Mouse (Mus musculus): Measurements from ENCODE around the gene Arnt2. TPM values are rescaled to one million over a fixed set of nuclear protein-coding genes. Genes with fewer than 3 reads are reported as not detected.
A peak's percentile ranks its signal among the peaks of the same experiment; 100 is the strongest.

Gene Arnt2
- polyA plus RNA-seq, 1 experiment from 2014 or later: 0.16 TPM

DNA sequence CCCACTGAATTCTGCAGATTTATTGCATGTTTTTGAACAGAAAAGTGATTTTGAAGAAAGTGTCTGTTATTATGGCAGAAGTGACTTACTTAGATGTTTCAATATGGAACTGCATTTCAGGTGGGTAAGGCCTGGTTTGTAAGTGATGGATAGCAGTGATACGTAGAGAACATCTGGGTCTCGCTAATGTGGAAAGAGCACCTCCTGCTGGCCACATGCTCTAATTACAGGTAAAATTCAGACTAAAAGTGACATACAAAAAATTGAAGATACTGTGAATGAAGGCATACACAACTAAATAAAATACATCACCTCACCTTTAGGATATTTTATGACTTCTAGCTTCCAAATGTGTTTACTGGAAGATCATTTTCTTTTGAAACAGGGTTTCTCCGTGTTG lies 66.8 kb downstream of the Arnt2 start:
- H3K4me3 ChIP-seq (ENCODE audit: inconsistent target): no peak overlapping the region
- WGBS (ENCODE audit: missing documents): 97% methylated on average over 3 of the region's 3 CpGs
- no peak overlapping the region for H3K27ac ChIP-seq
- no peaks in the 10 kb centered on the region for H3K36me3 ChIP-seq (ENCODE audit: inconsistent target)
- H3K79me2 ChIP-seq (ENCODE audit: inconsistent target): no peaks in the 10 kb centered on the region

DNA sequence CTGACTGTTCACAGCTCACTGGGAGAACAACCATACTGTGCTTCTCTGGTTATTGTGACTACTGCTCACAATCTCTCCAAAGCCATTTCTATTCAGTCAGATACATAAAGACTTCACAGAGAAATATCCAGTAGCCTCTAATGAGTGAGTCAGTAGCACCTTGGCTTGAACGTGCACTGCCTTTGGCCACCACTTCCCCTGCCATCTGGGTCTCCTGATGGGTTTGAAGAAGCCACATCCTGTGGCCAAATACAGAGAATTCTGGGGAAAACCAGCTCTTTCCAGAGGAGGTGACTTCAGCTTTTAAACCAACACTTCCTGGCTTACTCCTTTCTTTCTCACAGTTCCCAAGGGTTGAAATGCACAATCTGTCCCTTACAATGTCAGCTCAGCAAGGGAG lies 69.0 kb downstream of the Arnt2 start:
- no peaks in the 10 kb centered on the region for H3K79me2 ChIP-seq (ENCODE audit: inconsistent target)
- 0% methylated on average over 1 of the region's 1 CpGs for WGBS (ENCODE audit: missing documents)
- no peaks in the 10 kb centered on the region for H3K36me3 ChIP-seq (ENCODE audit: inconsistent target)
- no peak overlapping the region for H3K27ac ChIP-seq
- no peak overlapping the region for H3K4me3 ChIP-seq (ENCODE audit: inconsistent target)

DNA sequence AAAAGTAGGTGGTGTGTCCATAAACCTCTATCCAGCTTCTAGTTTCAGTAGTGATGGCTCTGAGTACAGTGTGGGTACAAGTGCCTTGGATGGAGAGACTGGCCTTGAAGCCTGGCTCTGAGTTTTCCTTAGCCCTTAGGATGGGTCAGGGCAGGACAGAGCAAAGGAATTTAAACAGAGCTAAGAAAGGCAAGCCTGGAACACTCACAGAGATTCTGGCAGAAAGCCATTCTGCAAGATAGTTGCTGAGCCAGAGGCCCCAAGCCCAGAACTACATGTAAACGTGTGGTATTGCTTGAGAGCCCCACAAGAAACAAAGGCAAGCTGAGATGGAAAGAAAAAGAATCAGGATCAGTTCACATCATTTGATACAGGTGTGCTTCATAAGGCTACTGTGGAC lies 70.8 kb downstream of the Arnt2 start:
- H3K27ac ChIP-seq: no peak overlapping the region
- no peaks in the 10 kb centered on the region for H3K36me3 ChIP-seq (ENCODE audit: inconsistent target)
- no peaks in the 10 kb centered on the region for H3K79me2 ChIP-seq (ENCODE audit: inconsistent target)
- H3K4me3 ChIP-seq (ENCODE audit: inconsistent target): no peak overlapping the region
- WGBS (ENCODE audit: missing documents): 70% methylated on average over 1 of the region's 1 CpGs

DNA sequence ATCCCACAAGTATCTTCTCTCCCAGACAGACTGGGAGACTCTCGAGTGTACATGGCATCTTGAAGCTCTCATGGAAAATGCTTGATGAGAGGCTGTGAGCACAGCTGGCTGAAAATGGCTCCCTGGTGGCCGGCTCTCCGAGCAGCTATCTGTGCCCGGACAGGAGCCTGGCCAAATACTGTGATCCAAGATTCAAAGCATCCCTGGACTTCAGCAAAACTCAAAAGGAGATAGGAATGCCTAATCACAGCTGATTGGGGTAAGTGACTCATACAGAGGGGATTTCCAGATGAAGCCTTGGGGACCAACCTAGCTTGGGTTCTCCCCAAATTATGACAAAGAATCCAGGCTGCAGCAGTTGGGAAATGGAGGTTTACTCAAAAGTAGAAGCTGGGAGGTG lies 72.2 kb downstream of the Arnt2 start:
- no peak overlapping the region for H3K4me3 ChIP-seq (ENCODE audit: inconsistent target)
- 90% methylated on average over 4 of the region's 4 CpGs for WGBS (ENCODE audit: missing documents)
- H3K27ac ChIP-seq: no peak overlapping the region
- H3K36me3 ChIP-seq (ENCODE audit: inconsistent target): no peaks in the 10 kb centered on the region
- H3K79me2 ChIP-seq (ENCODE audit: inconsistent target): no peaks in the 10 kb centered on the region

DNA sequence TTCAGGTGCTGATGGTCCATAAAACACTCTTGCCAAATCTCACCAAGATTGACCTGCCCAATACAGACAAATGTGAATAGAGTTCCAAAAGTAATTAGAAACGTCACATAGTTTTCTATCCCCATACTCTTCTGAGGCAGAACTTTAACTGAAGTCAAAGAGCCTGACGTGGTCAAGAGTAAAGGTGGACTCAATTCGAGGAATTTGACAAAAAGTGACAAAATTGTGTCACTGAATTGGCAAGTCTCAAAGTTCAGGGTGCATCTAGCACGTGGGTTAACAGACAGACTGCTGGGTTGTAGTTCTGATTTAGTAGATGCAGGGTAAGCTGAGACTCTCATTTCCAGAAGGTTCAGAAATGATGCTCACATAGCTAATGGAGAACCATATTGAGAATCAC lies 73.1 kb downstream of the Arnt2 start:
- H3K4me3 ChIP-seq (ENCODE audit: inconsistent target): no peak overlapping the region
- H3K36me3 ChIP-seq (ENCODE audit: inconsistent target): no peaks in the 10 kb centered on the region
- H3K79me2 ChIP-seq (ENCODE audit: inconsistent target): no peaks in the 10 kb centered on the region
- WGBS (ENCODE audit: missing documents): 86% methylated on average over 4 of the region's 4 CpGs
- H3K27ac ChIP-seq: no peak overlapping the region

DNA sequence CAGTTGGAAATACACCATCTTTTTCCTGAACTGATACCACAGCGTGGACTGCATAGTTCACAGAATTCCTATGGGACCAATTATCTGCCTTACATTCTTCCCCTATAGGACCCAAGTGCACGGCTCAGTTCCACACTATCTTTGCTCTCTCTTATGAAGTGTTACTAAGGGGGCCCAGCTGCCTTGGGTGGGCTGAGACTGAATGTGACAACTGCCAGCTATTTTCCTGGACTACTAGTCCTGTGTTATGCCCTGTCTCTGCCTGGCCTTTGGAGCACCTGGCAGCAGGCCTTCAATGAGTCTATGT lies 73.4 kb downstream of the Arnt2 start:
- Histone ChIP-seq H3K79me2 (ENCODE audit: inconsistent target) (no peaks in the 10 kb centered on the region), H3K36me3 (ENCODE audit: inconsistent target) (no peaks in the 10 kb centered on the region), H3K27ac (no peak overlapping the region), H3K4me3 (ENCODE audit: inconsistent target) (no peak overlapping the region)
- 86% methylated on average over 2 of the region's 2 CpGs for WGBS (ENCODE audit: missing documents)

DNA sequence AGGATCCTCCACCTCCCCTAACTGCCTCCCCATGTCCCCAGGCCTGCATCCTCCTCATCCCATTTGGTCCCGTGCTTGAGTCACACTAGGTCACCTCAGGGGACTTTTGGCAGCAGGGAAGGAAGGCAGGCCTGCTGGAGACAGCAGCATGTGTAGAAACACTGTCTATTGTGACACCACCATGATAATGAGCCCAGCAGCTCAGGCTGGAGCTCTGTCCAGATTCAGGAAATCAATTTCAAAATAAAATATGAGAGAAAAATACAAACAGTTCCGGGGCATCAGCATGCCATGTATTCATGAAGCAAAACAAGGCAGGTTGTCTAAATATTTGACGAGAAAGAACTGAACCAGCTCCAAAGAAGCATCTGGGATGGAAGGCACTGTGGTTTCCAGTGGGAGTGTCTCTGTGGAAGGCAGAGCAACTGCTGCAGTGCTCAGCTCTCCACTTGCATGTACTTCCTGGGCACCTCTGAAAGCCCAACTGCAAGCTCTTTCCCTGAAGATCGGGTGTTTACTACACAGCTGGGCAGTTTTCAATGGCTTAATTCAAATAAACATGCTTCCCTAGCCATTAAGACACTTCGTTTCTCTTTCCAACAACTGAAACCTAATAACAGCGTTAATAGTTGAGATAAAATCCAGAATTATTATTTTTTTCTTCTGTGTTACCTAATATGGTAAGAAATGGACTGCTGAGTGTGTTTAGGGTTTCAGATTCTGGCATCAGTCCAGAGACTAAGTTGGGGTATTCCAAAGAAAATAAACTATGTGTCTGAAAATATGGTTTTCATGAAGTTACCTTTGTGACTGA lies 74.0 kb downstream of the Arnt2 start:
- no peak overlapping the region for H3K4me3 ChIP-seq (ENCODE audit: inconsistent target)
- H3K27ac ChIP-seq: no peak overlapping the region
- no peaks in the 10 kb centered on the region for H3K79me2 ChIP-seq (ENCODE audit: inconsistent target)
- 77% methylated on average over 6 of the region's 6 CpGs for WGBS (ENCODE audit: missing documents)
- no peaks in the 10 kb centered on the region for H3K36me3 ChIP-seq (ENCODE audit: inconsistent target)

DNA sequence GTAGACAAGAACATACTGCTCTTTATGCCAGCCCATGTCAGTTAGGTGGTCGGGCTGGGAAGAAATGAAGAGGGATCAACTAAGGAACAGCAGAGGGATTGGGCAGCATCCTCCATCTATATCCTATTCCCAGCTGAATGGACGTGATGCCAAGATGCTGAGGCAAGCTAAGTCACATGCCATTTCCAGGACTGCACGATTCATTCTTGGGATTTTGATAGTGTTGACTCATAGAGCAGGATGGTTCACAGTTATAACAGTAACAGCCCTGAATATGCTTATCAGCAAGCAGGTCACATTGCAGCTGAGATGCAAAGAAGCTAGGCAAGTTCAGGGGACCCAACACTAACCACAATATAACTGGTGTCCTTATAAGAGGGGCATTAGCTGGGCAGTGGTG lies 76.0 kb downstream of the Arnt2 start:
- H3K4me3 ChIP-seq (ENCODE audit: inconsistent target): no peak overlapping the region
- no peak overlapping the region for H3K27ac ChIP-seq
- H3K79me2 ChIP-seq (ENCODE audit: inconsistent target): no peaks in the 10 kb centered on the region
- 94% methylated on average over 3 of the region's 3 CpGs for WGBS (ENCODE audit: missing documents)
- no peaks in the 10 kb centered on the region for H3K36me3 ChIP-seq (ENCODE audit: inconsistent target)

DNA sequence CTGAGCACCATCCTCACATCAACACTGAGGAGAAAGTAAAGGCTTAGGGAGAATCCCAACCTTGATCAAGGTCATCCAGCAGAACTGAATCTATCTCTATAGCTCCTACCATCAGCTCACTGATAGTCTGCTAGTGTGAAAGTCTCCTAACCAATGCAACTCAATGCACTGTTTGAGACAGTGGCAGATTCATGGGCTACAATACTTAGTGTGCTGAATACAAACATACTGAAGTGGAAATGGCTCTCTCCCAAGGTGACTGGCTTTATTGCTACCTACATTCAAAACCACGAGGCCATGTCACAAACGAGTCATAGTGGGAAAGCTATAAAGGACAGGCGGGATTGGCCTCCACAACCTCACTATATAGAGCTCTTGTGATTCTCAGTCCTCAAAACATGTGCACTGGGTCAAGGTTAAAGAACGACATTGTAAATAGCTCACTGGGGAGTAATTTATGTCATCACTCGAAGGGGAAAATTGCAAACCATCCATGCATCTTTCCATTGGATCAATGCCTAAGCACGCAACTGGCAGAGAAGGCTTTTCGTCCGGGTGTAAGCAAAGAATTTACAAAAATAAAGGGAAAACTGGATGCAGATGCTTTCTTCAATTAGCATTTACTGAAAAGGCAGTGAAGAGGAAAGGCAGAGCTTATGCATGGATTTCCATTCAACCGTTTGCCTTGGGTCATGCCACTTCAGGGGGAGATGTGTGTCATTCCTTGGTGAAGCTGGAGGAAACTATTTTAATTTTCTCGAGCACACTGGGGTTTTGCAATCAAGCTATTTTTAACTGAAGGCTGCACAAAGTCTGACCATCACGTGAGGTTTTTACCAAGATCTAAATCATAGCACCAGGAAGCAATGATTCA lies 77.4 kb downstream of the Arnt2 start:
- Histone ChIP-seq H3K79me2 (ENCODE audit: inconsistent target) (no peaks in the 10 kb centered on the region), H3K27ac (peak overlapping the region; percentile 10; the same call in 1 of the 2 replicates), H3K4me3 (ENCODE audit: inconsistent target) (no peak overlapping the region), H3K36me3 (ENCODE audit: inconsistent target) (no peaks in the 10 kb centered on the region)
- WGBS (ENCODE audit: missing documents): 63% methylated on average over 11 of the region's 11 CpGs

DNA sequence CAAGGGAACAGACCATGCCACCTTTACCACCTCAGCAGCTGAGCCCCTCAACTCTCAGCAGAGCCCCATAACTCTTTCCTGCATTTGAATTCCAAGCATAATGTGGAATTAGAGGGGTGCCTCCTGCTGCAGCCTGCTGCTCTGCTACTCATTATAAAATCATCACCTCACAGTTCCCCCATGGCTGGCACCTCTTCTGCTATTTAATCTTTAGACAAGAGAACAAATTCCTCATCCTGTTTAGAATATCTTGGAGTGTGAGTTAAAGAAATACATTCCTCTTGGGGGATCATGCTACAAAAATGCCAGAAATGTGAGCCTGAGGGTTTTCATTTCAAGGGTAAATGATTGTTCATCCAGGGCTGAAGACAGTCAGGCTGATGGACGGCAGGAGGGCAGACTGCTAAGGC lies 80.8 kb downstream of the Arnt2 start:
- Histone ChIP-seq H3K36me3 (ENCODE audit: inconsistent target) (no peaks in the 10 kb centered on the region), H3K27ac (no peak overlapping the region), H3K4me3 (ENCODE audit: inconsistent target) (no peak overlapping the region), H3K79me2 (ENCODE audit: inconsistent target) (no peaks in the 10 kb centered on the region)
- 65% methylated on average over 1 of the region's 1 CpGs for WGBS (ENCODE audit: missing documents)

DNA sequence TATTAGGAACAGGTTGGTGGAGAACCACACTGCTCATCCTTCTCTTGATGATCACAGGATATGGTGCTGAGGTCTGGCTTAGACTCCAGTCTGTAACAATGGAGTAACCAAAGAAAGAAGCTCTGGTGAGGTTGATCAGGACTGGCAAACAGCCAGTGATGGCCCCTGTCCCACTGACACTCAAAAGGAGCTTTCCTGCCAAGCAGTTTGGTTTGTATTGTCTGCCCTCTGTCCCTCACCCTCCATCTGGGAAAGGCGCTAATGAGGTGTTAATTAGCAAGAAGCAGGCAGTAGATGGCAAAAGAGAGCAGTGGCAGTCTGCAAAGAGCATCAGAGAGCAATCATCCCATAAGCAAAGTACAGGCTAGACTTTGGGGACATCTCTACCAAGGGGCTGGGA lies 81.2 kb downstream of the Arnt2 start:
- Histone ChIP-seq H3K4me3 (ENCODE audit: inconsistent target) (no peak overlapping the region), H3K79me2 (ENCODE audit: inconsistent target) (no peaks in the 10 kb centered on the region), H3K27ac (no peak overlapping the region), H3K36me3 (ENCODE audit: inconsistent target) (no peaks in the 10 kb centered on the region)
- 50% methylated on average over 1 of the region's 1 CpGs for WGBS (ENCODE audit: missing documents)

DNA sequence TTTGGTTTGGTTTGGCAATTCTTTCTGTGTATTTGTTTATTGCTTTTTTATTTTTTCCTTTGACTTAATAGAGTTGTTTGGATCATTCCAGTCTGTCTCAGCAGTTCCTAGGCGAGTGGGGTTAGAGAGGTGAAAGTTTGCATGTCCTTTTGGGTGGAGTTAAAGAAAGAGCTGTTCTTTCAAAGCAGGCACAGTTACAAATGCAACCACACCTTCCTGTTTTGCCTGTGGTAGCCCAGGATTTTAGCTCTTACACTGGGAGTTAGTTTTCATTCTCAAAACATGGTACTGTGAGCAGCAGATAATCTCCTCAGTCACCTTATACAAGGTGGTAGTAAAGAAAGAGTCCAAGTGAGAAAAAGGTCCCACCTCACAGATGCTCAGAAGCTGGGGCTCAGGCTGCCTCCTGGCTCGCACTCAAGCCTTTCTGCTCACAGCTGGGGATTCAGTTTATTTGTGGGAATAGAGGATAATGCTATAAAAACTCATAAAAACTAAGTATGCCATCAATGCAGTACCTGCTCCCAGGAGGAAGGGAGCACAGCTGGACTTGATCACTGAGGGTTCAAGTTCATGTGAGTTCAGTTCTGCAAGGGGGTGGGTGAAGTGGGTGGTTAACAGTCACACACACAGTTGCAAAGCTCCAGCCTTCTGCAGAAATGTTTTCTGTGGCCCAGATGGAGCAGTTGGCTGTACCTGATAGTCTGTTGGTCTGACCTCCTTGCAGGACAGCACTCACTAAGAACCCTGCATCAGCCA lies 84.2 kb downstream of the Arnt2 start:
- no peak overlapping the region for H3K27ac ChIP-seq
- no peaks in the 10 kb centered on the region for H3K79me2 ChIP-seq (ENCODE audit: inconsistent target)
- WGBS (ENCODE audit: missing documents): 51% methylated on average over 2 of the region's 2 CpGs
- H3K4me3 ChIP-seq (ENCODE audit: inconsistent target): no peak overlapping the region
- H3K36me3 ChIP-seq (ENCODE audit: inconsistent target): no peaks in the 10 kb centered on the region

DNA sequence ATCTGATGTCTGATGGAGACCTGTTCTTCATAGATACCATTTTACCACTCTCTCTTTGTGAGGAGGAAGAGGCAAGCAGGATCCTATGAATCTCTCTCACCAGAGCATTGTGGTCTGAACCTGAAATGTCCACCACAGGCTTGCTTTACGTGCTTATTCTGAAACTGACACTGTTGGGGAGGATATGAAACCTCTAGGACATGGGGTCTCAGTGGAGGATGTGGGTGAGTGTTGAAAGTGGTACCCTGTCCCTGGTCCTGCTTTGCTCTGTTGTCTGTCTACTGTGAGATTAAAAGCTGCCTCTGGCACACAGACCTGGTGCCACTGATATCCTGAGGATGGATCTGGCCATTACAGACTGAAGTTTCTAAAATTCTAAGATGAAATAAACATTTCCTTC lies 88.4 kb downstream of the Arnt2 start:
- WGBS (ENCODE audit: missing documents): 29% methylated on average over 1 of the region's 1 CpGs

DNA sequence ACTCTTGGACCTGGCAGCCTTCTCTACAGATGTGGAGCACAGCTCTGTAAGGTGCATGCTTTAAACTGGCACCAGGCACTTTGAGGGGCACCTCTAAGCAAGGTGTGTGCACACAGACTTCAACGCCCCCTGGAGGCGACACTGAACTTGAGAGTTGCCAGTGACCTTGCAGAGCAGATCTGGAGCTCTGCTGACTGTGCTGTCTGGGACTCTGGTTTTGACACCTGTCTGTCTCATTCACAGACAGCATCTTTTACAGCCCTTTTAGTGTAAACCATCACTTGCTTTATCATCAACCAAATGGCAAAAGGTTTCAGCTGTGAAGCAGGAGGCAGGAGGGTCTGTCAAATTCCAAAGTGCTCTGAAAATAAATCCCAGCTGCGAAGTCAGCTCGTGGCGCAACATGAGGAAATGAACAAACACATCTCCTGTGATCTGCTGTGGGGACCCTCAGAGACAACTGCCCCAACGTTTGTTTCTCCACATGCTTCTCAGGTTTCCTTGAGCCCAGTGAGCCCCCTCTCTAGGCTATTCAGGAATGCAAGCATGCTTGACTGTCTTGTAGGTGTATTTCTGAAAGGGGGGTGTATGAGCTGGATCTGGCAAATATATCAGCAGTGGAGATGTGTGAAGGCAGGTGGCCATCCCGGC lies 94.5 kb downstream of the Arnt2 start:
- H3K79me2 ChIP-seq (ENCODE audit: inconsistent target): no peaks in the 10 kb centered on the region
- no peak overlapping the region for H3K27ac ChIP-seq
- H3K36me3 ChIP-seq (ENCODE audit: inconsistent target): no peaks in the 10 kb centered on the region
- H3K4me3 ChIP-seq (ENCODE audit: inconsistent target): no peak overlapping the region
- 63% methylated on average over 7 of the region's 7 CpGs for WGBS (ENCODE audit: missing documents)

More for the DNA sequence above, 88.4 kb downstream of the Arnt2 start:
- Histone ChIP-seq H3K4me3 (ENCODE audit: inconsistent target) (no peak overlapping the region), H3K36me3 (ENCODE audit: inconsistent target) (no peaks in the 10 kb centered on the region), H3K79me2 (ENCODE audit: inconsistent target) (no peaks in the 10 kb centered on the region), H3K27ac (no peak overlapping the region)

Measured in macrophage (primary cell).